Mouse (Mus musculus) small intestine, adult 2 months (tissue): Measurements from ENCODE around the gene Mgat2. TPM values are rescaled to one million over a fixed set of nuclear protein-coding genes. Genes with fewer than 3 reads are reported as not detected.

ENCODE experiments used
- H3K27ac ChIP-seq: fragments of 200-500 bp; 2 replicates; pipeline ENCODE4 v1.5.1; 2012; ENCODE audit warnings: low read depth, low read length, control low read depth, inconsistent platforms; ENCODE audit not compliant: insufficient read depth
- H3K27me3 ChIP-seq: fragments of 200-500 bp; 2 replicates; pipeline ENCODE4 v1.6.1; 2012; ENCODE audit warnings: mild to moderate bottlenecking, moderate library complexity, low read length, inconsistent platforms; ENCODE audit not compliant: control insufficient read depth, insufficient read depth
- H3K36me3 ChIP-seq: fragments of 200-500 bp; 2 replicates; pipeline ENCODE4 v1.6.1; 2012; ENCODE audit warnings: mild to moderate bottlenecking, low read length, control low read depth, inconsistent platforms; ENCODE audit not compliant: control insufficient read depth, insufficient read depth
- H3K4me1 ChIP-seq: fragments of 200-500 bp; 2 replicates; pipeline ENCODE4 v1.6.1; 2012; ENCODE audit warnings: low read length, inconsistent platforms, mixed read lengths; ENCODE audit not compliant: control insufficient read depth, insufficient read depth, insufficient read length
- H3K4me3 ChIP-seq: fragments of 200-500 bp; 2 replicates; pipeline ENCODE4 v1.5.1; 2012; ENCODE audit warnings: low read depth, mild to moderate bottlenecking, control low read depth, inconsistent platforms, low read length, moderate library complexity
- CTCF ChIP-seq: fragments of 200-500 bp; IDR thresholded peaks from 2 replicates; pipeline ENCODE4 v1.5.1; 2012; ENCODE audit warnings: low read depth, mild to moderate bottlenecking, control low read depth, inconsistent platforms, low read length, moderate library complexity, mixed read lengths; ENCODE audit not compliant: insufficient replicate concordance, insufficient read length; ENCODE audit errors: extremely low read depth
- POLR2A ChIP-seq: fragments of 200-500 bp; IDR thresholded peaks from 2 replicates; pipeline ENCODE4 v1.6.1; 2012; ENCODE audit warnings: low read depth, mild to moderate bottlenecking, control low read depth, inconsistent platforms, low read length, moderate library complexity
- WGBS: fragments of 180-500 bp; shearing (Covaris S2); methylation state at CpG from one replicate; pipeline ENCODE4 v1.1.7; 2018; 5-methylcytosine and 5-hydroxymethylcytosine counted together
- polyA plus RNA-seq: library from polyadenylated mRNA; depleted of rRNA; stranded (reverse); fragments of >200 nt; gene quantifications from 2 replicates; pipeline ENCODE4 v1.2.3, GENCODE M21; 2012

The Mgat2 gene
- polyA plus RNA-seq, 1 experiment = 20.6 TPM

DNA sequence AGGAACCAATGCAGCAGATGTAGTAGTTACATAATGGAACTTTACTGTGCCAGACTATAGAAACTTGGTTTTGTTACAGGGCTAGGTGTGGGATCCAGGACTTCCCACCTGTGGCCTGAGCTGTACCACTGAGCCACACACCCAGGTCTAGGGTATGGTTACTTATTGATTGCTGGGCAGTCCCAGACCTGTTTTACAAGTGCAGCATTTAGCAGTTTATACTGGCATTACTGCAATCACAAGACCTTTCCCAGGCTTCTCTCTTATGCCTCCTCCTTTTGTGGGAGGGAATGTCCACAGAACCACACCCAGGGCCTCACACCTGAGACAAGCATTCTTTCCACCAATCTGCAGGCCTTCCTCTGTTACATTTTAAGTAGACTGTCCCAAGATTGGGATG, 15.0 kb downstream of the Mgat2 start:
- TF ChIP-seq CTCF = no peak
- TF ChIP-seq POLR2A = no peak
- no peaks in the 10 kb centered on the region for H3K27me3 ChIP-seq
- peaks cover 2% of the 10 kb centered on the region; the same call in 1 of the 2 replicates for H3K4me1 ChIP-seq
- H3K36me3 ChIP-seq = peaks cover 6% of the 10 kb centered on the region
- no peak overlapping the region for H3K27ac ChIP-seq
- no peak overlapping the region for H3K4me3 ChIP-seq

GRCm38 (mm10) chr12:69204052-69204833, 20.3 kb downstream of the Mgat2 start, which contains the start of gene Gm49384:
Gm49384 (minus strand) TSS chr12:69204267.
- H3K27ac ChIP-seq = no peak within 1 kb of the TSS
- H3K27me3 ChIP-seq = no peaks in the 10 kb centered on the region
- WGBS = 84% methylated on average over 16 of the region's 16 CpGs
- no peaks in the 10 kb centered on the region for H3K4me1 ChIP-seq
- TF ChIP-seq POLR2A (no peak), CTCF (no peak)
- H3K4me3 ChIP-seq = no peak within 1 kb of the TSS
- peaks cover 6% of the 10 kb centered on the region for H3K36me3 ChIP-seq

DNA sequence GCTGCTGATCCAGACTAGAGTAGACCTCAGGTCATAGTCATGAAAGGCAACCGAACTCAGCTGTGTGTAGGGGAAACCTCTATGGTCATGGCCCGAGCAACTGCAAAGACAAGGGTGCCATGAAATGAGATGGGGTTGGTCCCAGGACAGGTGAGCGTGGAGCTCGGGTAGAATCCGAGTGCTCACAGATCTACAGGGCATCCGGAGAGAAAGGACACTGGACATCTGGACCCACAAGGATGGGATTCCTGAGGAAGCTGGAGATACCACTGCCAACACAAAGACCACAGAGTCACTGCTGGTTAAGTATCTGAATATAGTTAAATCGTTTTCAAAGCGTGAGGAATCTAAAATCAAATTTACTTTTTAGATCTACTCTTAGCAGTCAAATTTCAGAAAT, 23.4 kb downstream of the Mgat2 start:
- Histone ChIP-seq H3K27ac (no peak overlapping the region), H3K27me3 (no peaks in the 10 kb centered on the region), H3K4me3 (no peak overlapping the region), H3K36me3 (no peaks in the 10 kb centered on the region; the same call in none of the 2 replicates), H3K4me1 (no peaks in the 10 kb centered on the region)
- 94% methylated on average over 8 of the region's 8 CpGs for WGBS
- no peak for TF ChIP-seq CTCF
- no peak for TF ChIP-seq POLR2A

DNA sequence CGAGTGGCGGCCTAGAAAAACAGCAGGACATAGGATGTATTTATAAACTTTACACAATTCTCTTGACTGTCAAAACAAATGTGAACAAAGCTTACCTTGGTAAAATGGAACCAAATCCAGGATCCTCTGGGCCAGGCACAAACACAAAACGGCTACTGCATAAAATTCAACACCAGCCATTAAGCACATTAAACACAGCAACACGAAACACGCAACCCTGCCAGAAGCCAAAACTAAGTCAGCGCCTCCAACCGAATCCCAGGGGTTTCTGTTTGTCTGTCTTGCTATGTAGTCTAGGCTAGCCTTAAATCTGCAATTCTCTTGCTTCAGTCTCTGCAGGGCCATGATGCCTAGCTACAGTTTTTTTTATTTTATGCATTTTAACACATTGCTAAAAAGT, 24.0 kb downstream of the Mgat2 start:
- H3K4me1 ChIP-seq = no peaks in the 10 kb centered on the region
- no peak overlapping the region for H3K27ac ChIP-seq
- no peaks in the 10 kb centered on the region for H3K27me3 ChIP-seq
- no peak for TF ChIP-seq CTCF
- no peak for TF ChIP-seq POLR2A
- no peak overlapping the region for H3K4me3 ChIP-seq
- no peaks in the 10 kb centered on the region; the same call in none of the 2 replicates for H3K36me3 ChIP-seq
- 95% methylated on average over 7 of the region's 7 CpGs for WGBS

- Histone ChIP-seq H3K4me3 (no peak overlapping the region), H3K4me1 (no peaks in the 10 kb centered on the region), H3K27ac (no peak overlapping the region), H3K27me3 (no peaks in the 10 kb centered on the region), H3K36me3 (no peaks in the 10 kb centered on the region; the same call in none of the 2 replicates)
- WGBS = 93% methylated on average over 2 of the region's 2 CpGs
- TF ChIP-seq CTCF = no peak
Measured at GRCm38 (mm10) chr12:69208520-69208919, 24.6 kb downstream of the Mgat2 start.

GRCm38 (mm10) chr12:69210056-69210979, 26.4 kb downstream of the Mgat2 start:
- WGBS = 94% methylated on average over 18 of the region's 18 CpGs
- Histone ChIP-seq H3K4me1 (no peaks in the 10 kb centered on the region), H3K27me3 (no peaks in the 10 kb centered on the region), H3K4me3 (no peak overlapping the region), H3K36me3 (no peaks in the 10 kb centered on the region; the same call in none of the 2 replicates), H3K27ac (no peak overlapping the region)
- TF ChIP-seq CTCF (no peak), POLR2A (no peak)

DNA sequence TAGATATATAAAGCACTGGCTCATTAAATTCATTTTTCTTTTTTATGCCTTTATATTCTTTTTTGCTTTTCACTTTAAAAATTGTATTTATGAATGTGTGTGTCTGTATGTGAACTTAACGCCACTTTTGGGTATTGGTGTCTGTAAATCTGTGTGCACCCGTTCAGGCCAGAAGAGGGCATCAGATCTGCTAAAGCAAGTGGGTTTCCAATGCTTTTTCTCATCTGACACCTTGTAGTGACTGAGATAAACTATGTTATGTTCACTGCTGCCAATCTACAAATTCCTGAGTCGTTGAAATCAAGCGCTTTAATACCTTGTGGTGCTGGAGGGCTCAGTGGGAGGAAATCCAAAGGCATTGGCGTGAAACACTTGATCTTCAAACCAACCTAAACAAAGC, 27.1 kb downstream of the Mgat2 start:
- no peaks in the 10 kb centered on the region for H3K27me3 ChIP-seq
- no peak overlapping the region for H3K4me3 ChIP-seq
- TF ChIP-seq POLR2A (no peak), CTCF (no peak)
- H3K27ac ChIP-seq = no peak overlapping the region
- no peaks in the 10 kb centered on the region; the same call in none of the 2 replicates for H3K36me3 ChIP-seq
- no peaks in the 10 kb centered on the region for H3K4me1 ChIP-seq
- WGBS = 79% methylated on average over 5 of the region's 5 CpGs
